Mouse (Mus musculus): ENCODE results near the gene Tfip11. TPM values are rescaled to one million over a fixed set of nuclear protein-coding genes. Genes with fewer than 3 reads are reported as not detected.

Tfip11 gene
- total RNA-seq, 4 experiments from 2014 or later: 17.0 to 19.1 (median 18.4) TPM

DNA sequence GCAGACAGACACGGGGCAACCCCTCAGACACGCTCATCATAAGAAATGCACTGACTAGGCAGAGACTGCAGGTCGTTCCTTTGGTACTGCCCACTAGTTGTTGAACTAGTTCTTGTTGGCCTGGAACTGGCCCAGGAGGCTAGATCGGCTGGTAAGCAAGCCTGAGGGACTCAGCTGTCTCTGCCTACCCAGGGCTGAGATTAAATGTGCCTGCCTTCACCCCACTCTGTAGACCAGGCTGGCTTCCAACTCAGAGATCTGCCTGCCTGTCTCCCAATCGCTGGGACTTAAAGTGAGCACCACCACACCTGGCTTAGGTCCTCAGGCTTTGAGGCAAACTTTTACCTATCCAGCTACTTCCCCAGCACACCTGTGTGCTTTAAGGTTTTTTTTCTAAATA lies 5.8 kb upstream of the Tfip11 start:
- DNase-seq (ENCODE audit: low spot score): no peak

DNA sequence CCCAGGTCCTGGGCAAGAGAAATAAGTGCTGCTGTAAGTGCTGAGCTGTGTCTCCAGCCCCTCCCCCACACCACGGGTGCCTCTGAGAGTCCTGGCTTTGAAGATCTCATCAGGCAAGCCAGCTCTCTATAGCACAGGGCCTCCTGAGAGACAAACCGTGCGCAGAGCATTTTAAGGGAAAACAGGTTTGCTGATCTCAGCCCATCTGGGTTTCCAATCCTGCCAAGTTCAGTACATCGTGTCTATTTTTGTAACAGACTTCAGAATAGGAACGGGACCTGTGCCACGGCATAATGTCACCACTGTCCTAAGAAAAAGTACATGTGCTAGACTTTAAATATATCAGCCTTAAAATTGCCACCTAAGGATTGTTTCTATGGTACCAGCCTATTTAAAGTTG lies 5.2 kb upstream of the Tfip11 start:
- DNase-seq (ENCODE audit: low spot score): peak; percentile 25

DNA sequence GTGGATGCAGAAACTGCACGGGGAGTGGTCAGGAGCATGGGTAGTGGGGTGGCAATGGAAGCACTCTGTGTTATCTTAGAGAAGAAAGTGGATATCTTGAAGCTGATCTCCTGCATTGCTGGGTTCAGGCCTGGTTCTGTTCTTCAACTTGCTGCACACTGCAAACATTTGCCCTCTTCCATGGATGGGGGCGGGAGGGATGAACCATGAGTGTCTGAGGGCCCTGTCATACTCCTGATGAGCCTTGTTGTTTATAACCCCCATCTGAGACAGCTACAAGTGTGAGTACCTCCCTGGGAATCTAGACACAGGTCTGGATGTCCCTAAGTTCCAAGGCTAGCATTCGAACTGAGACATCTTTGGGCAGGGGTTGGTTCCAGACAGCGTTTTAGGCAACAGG lies 4.8 kb upstream of the Tfip11 start:
- DNase-seq (ENCODE audit: low spot score): no peak

DNA sequence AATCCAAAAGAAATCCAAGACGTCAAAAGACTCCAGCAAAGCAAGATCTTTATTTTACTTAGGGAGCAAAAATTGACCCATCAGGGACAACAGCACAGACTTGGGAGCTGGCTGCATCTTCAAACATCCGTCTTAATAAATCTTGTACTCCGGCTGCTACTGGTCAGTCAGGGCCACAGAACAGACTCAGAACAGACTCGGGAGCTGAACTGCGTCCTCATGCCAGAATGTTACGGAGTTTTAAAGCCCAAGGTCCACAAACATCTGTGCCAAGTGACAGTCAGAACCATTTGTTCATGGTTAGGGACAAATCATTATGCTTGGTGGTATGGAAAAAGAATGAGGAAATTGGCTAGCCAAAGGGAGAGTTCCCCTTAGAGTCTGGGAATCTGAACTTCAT lies 2.9 kb upstream of the Tfip11 start:
- DNase-seq (ENCODE audit: low spot score): no peak

DNA sequence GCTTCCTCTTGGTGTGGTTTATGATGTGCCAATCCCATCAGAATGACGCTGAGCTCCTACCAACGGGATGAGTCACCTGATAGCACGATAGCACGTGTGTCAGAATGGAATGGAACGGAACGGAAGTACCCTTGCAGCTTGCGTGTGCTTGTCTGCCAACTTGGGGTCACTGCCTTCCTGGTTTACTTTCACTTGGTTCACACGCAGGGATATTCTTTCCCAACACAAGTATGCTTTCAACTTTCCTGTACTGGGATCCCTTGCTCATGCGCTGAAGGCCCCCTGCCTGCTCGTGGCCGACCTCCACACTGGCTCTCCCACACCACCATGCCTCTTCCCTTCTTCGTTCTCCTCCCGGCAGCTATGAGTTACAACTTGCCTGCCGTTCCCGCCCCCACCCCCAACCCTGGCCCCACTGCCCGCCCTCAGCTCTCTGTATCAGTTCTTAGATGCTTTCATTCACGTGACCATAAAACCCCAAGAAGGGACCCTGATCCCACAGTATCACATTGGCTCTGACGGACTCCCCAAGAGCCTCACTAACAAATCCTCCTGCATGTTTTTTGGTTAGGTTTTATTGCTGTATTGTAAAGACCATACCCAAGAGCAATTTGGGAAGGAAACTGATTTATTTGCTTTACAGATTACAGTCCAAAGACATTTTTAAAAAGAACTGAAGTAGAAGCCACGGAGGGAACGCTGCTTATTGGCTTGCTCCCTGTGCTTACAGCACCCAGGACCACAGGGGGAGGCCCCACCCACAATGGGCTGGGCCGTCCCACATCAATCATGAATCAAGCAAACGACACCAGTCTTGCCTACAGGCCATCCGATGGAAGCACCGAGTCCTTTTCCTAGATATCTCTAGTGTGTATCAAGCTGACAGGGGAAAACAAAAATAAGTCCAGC lies 1.3 kb upstream of the Tfip11 start:
- peak; percentile 24 for DNase-seq (ENCODE audit: low spot score)

DNA sequence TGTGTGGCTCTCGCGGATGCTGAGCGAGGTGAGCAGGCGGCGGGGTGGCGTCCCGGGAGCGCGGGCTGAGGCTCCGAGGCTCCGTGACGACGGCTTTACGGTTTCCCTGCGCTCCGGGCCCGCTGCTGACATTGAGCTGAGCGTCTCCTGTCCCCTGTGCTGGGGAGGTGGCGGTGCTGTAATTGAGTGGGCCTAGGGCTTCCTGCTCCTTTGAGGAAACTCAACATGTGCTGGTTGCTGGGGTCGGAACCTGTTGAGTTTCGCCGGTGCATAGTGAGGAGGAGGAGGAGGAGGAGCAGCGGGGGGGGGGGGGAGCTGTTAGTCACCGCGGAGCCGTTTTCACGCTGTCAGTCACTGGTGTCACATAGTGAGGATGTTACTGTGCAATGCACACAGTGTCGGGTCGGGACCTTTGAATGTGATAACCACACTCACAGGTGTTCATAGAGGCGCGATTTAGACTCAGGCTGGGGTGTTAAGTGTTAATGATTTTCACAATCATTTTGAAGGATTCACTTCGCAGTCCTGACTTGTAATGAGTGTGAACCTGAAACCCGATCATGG lies 370 bp downstream of the Tfip11 start:
- no peak for DNase-seq (ENCODE audit: low spot score)

DNA sequence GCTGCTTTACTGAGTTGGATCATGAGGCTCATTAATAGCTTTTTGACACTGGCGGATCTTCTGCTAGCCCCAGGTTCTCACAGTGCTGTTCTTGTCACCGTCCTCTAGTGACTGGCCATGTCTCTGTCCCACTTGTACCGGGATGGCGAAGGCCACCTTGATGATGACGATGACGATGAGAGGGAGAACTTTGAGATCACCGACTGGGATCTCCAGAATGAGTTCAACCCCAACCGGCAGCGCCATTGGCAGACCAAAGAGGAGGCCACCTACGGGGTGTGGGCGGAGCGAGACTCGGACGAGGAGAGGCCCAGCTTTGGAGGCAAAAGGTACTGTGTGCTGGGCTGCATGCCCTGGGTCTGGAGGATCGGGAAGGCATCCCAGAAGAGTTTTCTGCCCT lies 1.7 kb downstream of the Tfip11 start:
- DNase-seq (ENCODE audit: low spot score): no peak

DNA sequence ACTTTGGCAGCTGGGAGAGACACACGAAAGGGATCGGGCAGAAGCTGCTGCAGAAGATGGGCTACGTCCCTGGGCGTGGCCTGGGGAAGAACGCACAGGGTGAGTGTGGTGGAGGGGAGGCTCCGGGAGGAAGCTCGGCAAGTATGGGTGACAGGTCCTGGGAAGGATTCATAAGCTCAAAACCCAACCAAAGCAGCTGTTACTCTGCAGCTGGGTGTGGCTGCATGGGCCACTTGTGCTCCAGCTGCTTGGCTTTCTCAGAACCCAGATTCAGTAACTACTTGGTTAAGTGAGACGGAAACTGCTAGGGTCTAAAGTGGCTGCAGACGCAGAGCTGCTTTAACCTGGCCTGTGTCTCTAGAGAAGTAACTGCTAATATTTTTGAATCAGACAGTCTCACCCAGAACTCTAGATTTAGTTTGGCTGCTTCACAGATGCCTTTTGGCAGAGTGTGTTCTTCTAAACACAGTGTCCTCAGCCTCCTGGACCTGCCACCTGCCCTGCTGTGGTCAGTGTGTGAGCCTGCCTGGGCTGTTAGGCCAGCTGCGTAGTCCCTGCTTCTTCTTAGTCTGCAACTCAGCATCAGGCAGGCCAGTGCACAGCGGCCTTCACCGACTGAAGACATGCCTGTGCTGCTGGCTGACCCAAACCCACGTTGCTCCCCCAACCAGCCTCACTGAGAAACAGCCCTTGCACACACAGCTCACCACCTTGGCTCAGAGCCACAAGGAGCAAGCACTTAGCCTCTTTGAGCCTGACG lies 3.8 kb downstream of the Tfip11 start:
- DNase-seq (ENCODE audit: low spot score): no peak

DNA sequence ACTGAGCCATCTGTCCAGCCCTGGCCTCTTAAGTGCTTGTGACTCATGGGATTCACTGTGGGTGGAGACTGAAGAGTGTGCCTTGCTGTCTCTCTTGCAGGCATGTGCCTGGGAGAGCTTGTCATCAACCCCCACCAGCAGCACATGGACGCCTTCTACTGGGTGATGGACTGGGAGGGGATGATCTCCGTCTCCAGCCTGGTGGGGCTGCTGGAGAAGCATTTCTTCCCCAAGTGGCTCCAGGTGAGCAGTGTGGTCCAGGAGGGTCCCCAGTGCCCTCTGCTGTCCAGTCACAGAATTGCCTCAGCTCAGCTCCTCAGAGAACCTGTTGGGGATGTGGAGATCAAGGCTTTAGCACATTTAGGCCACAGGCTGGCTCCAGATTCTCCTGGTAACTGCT lies 9.3 kb downstream of the Tfip11 start:
- DNase-seq (ENCODE audit: low spot score): peak; percentile 44

DNA sequence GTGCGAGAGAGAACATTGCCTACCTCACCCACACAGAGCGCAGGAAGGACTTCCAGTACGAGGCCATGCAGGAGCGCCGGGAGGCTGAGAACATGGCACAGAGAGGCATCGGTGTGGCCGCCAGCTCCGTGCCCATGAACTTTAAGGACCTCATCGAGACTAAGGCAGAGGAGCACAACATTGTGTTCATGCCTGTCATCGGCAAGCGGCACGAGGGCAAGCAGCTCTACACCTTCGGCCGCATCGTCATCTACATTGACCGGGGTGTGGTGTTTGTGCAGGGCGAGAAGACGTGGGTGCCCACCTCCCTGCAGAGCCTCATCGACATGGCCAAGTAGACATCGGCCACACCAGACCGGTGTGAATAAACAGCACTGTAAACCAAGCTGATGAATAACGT lies 10.8 kb downstream of the Tfip11 start:
- no peak for DNase-seq (ENCODE audit: low spot score)

DNA sequence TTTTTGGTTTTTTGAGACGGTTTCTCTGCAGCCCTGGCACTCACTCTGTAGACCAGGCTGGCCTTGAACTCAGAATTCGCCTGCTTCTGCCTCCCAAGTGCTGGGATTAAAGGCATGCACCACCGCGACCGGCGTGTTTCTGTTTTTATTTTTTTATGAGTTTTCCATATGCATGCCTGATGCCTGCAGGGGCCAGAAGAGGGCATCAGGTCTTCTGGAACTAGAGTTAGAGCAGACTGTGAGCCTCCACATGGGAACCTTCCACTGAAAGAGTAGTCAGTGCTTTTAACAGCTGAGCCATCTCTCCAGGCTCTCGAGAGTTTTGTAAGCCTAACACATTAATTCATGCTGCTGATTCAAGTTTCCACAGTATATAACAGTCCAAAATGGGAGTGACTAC lies 13.1 kb downstream of the Tfip11 start:
- DNase-seq (ENCODE audit: low spot score): no peak

DNA sequence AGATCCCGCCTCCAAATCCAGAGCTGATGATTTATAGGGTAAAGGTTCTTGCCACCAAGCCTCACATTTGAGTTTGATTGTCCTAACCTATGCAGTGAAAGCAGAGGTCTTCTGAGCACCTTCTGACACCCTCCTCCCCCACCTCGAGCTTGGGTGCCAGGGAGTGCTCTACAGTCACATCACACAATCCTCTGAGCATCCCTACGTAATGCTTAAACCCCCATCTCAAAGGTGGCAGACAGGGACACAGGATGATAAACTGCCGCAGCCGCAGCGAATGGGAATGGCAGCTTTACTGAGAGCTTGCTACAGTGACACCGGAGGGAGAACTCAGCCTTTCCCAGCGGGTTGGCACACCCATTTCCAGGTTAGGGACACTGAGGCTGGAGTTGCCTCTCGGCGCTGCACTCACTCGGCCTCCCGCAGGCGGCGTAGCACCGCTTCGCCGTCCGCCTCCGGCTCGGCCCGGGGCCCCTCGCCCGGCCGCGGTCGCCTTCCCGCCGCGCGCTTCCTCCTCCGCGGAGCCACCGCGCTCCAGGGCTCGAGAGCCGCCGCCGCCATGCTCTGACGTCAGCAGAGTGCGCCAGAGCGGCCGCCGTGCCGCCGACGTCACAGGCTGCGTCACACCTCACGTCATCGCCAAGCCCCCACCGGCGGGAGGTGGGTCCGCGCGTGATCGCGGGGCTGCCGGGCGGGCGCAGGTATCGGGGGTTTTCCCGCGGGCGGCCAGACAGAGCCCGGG lies 16.5 kb downstream of the Tfip11 start, which contains the start of the genes Srrd and Hps4:
Srrd (minus strand) TSS at position 578 of the 742 bp plus-strand sequence.
Hps4 (plus strand) TSS at position 621 of the 742 bp plus-strand sequence.
- peak; percentile 80 for DNase-seq (ENCODE audit: low spot score)

DNA sequence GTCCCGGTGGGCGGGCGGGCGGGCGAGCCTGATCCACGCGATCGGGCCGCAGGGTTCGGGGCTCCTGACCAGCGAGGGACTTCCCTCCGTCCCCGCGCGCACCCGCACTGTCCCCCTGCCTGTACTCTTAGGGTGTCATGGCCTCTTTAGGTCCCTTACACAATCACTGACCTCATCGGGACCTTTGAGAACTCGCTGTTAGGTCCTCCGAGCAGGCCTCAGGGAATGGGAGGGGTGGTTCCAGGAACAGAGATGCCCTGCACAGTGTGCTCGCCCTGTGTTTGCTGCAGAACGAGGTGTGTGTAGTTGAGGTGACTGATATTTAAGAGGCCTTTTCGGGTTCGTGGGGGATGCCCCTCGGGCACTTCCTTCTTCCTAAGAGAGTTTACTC lies 17.0 kb downstream of the Tfip11 start:
- peak; percentile 25 for DNase-seq (ENCODE audit: low spot score)

DNA sequence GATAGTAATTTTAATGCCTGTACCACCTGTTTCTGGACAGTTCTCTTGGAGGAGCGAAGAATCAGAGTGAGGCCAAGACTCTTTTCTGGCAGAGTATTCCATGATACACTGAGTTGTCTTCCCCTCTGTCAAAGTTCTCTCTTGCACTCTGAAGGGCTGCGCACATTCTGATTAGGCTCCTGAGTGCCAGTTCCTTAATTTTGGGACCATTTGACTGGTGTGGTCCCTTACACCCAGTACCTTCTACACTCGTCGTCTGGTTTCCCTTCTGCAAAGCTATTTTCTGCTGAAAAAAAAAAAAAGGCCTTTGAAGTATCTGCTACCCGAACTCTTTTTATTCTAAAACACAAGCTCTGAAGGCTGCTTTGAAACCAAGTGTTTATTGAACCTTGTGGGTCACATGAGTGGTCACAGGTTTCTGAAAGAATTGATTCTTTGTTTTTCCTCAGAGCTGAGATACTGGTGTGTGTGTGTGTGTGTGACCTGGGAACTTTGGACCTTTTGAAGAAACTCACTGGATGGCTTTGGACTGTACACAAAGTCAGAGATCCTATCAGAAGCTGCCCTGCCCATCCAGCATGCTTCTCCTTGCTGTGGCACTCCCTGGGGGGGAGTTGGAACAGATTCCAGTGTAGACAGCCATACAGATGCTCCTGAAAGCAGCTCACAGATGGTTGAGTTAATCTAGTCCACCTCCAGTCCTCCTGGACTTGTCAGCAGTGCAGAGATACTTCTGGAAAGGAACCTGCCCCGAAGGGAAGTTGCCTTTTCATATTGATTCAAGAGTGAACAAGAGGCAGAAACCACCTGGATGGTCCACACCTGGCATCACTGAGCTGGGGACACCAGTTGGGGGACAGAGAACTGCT lies 18.2 kb downstream of the Tfip11 start:
- DNase-seq (ENCODE audit: low spot score): no peak

DNA sequence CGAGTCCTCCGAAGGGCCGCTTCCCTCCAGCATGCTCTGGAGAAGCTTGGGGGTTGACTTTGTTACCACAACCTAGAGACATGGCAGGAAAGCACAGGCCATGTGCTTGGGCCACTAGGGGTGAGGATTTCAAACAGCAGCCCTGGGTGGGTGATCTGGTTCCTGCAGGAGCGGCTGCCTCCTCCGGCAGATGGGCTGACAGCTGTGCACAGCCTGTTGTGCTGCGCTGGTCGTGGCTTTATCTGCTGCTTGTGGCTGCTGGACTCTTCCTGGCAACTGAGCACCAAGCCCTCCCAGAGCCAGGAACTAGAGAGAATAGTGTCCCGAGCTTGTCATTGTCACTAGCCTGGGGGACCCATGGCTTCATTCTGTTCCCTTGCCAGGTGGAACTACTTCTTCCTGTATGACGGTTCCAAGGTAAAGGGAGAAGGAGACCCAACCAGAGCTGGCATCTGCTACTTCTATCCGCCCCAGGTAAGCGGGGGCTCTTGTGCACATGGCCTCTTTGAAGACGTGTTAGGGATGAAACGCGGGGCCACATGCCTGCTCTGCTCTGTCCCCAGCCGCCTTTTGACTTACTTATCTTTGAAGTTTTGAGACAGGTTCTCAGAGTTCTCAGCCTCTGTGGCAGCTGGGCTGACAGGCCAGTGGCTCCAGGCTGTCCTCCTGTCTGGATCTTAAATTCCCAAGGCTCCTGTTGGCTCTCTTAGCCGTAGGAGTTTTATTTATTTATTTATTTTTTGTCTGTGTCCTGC lies 20.2 kb downstream of the Tfip11 start:
- DNase-seq (ENCODE audit: low spot score): no peak

DNA sequence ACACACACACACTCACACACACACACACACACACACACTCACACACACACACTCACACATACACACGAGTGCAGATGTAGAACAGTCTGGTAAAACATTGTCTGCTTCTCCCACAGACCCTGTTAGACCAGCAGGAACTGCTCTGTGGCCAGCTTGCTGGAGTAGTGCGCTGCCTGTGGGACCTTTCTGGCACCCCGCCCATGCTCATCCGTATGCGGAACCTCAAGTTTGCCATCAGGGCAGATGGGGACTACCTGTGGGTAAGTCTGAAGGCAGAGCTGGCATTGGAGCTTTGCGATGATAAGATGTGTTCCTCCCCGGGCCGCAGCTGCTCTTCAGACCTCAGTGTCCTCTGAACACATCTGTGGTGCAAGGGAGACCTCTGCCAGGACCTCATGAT lies 23.0 kb downstream of the Tfip11 start:
- DNase-seq (ENCODE audit: low spot score): no peak

DNA sequence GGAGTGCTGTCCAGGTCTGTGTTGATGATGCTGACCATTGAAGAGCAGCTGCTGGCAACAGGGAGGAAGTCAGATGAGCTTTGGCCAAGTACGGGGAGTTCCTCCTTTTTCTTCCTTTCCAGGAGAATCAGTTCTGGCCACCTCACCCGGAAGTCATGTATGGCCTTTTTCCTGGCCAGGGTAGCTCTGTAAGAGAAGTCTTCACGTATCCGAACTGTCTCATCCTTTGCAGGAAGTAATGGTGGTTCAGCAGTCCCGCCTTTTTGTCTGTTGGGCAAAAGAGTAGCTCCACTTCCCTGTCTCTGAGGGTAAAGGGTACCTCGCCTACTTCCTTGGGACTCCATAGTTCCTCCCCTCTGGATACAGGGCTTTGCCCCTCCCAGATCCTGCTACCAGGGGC lies 29.3 kb downstream of the Tfip11 start:
- DNase-seq (ENCODE audit: low spot score): peak; percentile 31

DNA sequence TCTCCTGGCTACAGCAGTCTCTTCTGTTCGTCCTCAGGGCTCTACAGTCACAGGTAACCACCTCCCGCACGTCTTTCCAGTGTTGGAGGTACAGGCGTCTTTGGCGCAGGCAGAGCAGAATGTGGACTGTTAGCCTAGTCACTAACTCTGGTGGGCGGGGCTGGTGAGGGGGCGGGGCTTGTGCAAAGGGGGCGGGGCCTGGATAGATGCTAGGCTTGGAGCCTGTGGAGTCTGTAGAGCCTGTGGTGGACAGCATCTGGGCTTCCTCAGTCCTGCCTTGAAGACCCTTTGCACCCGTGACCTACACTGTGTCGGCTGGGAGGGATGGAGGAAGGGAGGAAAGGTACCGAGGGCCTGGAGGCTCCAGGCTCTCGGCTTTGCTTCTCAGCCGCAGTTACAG lies 29.8 kb downstream of the Tfip11 start, which contains the start of gene Gm6583:
Gm6583 (minus strand) TSS at position 124 of the 400 bp plus-strand sequence.
- DNase-seq (ENCODE audit: low spot score): no peak

DNA sequence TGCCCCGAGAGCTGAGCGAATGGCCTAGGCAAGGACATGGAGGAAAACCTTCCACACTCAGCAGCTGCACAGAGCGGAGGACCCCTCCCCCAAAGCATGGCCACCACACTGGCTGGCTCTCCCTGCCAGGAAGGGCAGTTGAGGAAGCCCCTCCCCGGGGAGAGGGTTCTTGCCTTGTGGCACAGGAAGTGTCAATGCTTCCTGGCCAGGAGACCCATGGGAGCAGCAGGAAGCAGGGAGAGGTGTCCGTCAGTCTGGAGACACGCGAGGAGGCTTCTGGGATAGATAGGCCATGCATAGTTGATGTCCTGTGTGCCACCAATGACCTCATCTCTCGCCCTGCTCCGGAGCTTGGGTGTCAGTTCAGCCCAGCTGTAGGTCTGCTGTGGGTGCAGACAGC lies 30.2 kb downstream of the Tfip11 start:
- peak; percentile 17 for DNase-seq (ENCODE audit: low spot score)

DNA sequence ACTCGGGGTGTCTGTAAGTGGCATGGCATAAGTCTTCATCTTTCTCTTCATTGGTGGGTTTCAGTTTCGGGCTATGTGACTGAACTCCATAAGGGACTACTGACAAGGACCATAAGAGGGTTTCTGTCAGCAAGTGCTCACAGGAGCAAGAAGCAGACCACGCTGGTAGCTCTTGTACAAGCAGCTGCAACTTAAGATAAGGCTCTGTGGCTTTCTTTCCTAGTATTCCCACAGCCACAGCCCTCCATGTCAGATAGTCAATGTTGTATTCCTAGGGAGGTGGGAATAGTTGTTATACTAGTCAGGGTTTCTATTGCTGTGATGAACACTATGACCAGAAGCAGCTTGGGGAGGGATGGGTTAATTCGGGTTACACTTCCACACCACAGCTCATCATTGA lies 33.4 kb downstream of the Tfip11 start:
- DNase-seq (ENCODE audit: low spot score): no peak
